Mouse (Mus musculus) lung, postnatal 0 days (tissue): ENCODE measurements around the gene Apoc3.

ENCODE experiments used
- CTCF ChIP-seq: IDR thresholded peaks from 2 replicates; pipeline ENCODE4 v1.5.1; 2016; ENCODE audit warnings: antibody characterized with exemption, mild to moderate bottlenecking
- EP300 ChIP-seq: IDR thresholded peaks from 2 replicates; pipeline ENCODE4 v1.6.1; 2016; ENCODE audit warnings: antibody characterized with exemption, mild to moderate bottlenecking, control low read depth

GRCm38 (mm10) chr9:46274494-46274893 lies 39.1 kb upstream of the Apoc3 start:
- TF ChIP-seq CTCF (no peak), EP300 (no peak)
